Mouse (Mus musculus) megakaryocyte, embryonic 14.5 days (primary cell): ENCODE results near the gene Gm20075.

Experiments
- FLI1 ChIP-seq: IDR thresholded peaks from 2 replicates; pipeline ENCODE4 v1.6.1; 2012; ENCODE audit warnings: low read length, inconsistent platforms, mixed read lengths
- GATA1 ChIP-seq: IDR thresholded peaks from 3 replicates; pipeline ENCODE4 v1.6.1; 2012; ENCODE audit warnings: mixed read lengths, low read length, inconsistent platforms, borderline replicate concordance

- TF ChIP-seq GATA1 = no peak
- TF ChIP-seq FLI1 = no peak
These were observed 45.5 kb upstream of the Gm20075 start for GRCm38 (mm10) chr13:96126669-96127068.
